Mouse (Mus musculus) skeletal muscle tissue, adult 2 months (tissue): ENCODE data around the gene Snrpb2.

Source experiments
- DNase-seq: peaks from one replicate; pipeline ENCODE4 v3.0.0-alpha.2; 2012; ENCODE audit warnings: low read depth, low spot score

The Snrpb2 gene

DNA sequence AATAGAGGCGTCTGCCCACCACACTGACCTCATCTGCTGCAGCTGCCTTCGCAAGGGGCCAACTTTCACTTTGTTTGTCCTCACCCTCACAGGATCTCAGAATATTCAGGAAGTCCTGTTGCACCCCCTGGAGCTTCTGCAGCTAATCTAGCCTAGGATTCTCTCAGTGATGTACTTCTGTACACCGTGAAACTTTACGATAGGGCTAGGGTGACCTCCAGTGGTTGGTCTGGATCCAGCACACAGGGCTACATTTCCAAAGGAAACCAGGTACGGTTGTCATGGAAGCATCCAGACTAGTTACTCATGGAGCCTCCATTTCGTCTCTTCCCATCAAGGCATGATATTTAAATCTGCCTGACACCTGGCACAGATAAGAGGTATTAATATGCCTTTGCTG, 30.9 kb downstream of the Snrpb2 start:
- DNase-seq = no peak

DNA sequence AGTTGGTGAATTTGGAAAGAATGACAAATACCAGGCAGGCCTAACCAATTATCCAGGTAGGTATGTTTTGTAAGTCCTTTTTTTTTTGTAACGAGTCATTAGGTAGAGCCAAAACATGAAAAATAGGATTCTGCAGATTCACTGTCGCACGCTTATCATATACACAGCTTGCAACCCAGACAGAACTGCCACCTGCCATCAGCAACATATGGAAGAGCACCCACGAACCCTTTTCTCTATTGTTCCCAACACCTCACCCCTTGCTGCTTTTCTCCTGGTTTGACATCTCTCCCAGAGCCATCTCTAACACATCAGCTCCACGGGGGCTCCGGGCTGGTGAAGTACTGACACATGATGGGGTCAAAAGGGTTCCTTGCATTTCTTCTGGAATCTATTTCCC, 31.9 kb downstream of the Snrpb2 start:
- DNase-seq = no peak

DNA sequence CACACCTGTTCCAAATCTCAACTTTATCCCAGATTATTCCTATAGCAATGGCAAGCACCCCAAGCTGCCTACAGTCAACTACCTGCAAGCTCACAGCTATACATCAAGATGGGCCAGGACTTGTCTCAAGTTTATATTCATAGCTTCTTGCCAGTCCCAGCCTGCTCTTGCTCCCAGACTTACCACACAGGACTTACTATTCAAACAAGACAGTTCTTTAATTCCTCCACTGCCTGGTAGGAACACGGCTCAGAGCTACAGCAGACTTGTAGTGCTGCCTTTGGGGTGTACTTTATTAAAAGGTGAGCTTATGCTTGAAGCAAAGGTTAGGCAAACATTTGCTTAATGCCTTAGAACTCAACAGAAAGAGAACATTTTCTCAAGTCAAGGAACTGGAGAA, 34.3 kb downstream of the Snrpb2 start:
- no peak for DNase-seq

- DNase-seq = no peak
Observed at GRCm38 (mm10) chr2:143113859-143114258, 51.0 kb downstream of the Snrpb2 start.

- DNase-seq = no peak
Observed at GRCm38 (mm10) chr2:143114716-143115115, 51.9 kb downstream of the Snrpb2 start.

- DNase-seq = peak; percentile 18
Observed at GRCm38 (mm10) chr2:143117453-143117852, 54.6 kb downstream of the Snrpb2 start.

- DNase-seq = no peak
Observed at GRCm38 (mm10) chr2:143118221-143118620, 55.4 kb downstream of the Snrpb2 start.
